Mouse (Mus musculus): ENCODE results near the gene Scn3a.

DNA sequence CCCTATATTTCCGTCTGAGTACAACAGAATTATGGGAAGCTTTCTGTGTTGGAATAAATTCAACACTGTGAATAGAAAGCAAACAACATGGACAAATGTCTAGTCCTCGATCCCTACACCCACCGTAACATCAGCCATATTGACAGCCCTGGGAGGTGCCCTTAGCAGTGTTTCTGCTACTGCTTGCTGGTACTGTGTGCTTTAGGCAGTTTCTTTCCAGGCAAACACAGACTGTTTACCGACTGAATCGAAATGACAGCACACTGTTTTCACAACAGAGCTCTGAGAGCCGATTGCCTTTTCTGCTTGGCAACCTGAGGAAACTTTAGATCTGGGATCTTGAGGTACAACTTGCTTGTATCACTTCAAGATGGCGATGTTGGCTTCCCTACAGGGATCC, 12.8 kb downstream of the Scn3a start:
- TF ChIP-seq CTCF (IDR thresholded peaks at IDR 0.05; ENCODE audit: control insufficient read depth, insufficient read depth, insufficient replicate concordance, low read depth, low read length) (no peak), POLR2A (IDR thresholded peaks at IDR 0.05; ENCODE audit: control insufficient read depth, low read depth, low read length) (no peak)

Data from testis, adult 2 months (tissue).